ENCODE assay signal across 9 mouse cellular contexts in genomic region chr17:46774131-46774472, GRCm38 (mm10). TPM values are rescaled to one million over a fixed set of nuclear protein-coding genes. Genes with fewer than 3 reads are reported as not detected.
A peak's percentile ranks its signal among the peaks of the same experiment; 100 is the strongest.
DNase-seq lines count a peak whose midpoint lies in the region; ATAC-seq lines count a peak whose summit lies in the region.
"Had no signal": no experiment of that assay in that cellular context is flagged by ENCODE, and none has a peak within 500 bp of the region (broad histone marks: within the 10 kb centered on the region; RNA-seq: fewer than 3 reads in every experiment).

No protein-coding gene starts in this region.

- H3K9me3 ChIP-seq in hindbrain, embryonic 10.5 days: no peaks in the 10 kb centered on the region
- no peaks in the 10 kb centered on the region for H3K9me3 ChIP-seq in hindbrain, embryonic 16.5 days (ENCODE audit: control insufficient read depth, low read length)
- H3K9me3 ChIP-seq in embryonic facial prominence, embryonic 12.5 days: no peaks in the 10 kb centered on the region
- H3K9me3 ChIP-seq in limb, embryonic 10.5 days (replicated peaks): no peaks in the 10 kb centered on the region

- H3K36me3 ChIP-seq in hindbrain, embryonic 10.5 days: peaks cover 53% of the 10 kb centered on the region
- peaks cover 36% of the 10 kb centered on the region for H3K36me3 ChIP-seq in hindbrain, embryonic 16.5 days (ENCODE audit: control insufficient read depth, insufficient read depth, low read length)
- H3K36me3 ChIP-seq in embryonic facial prominence, embryonic 12.5 days: peaks cover 51% of the 10 kb centered on the region
- peaks cover 51% of the 10 kb centered on the region for H3K36me3 ChIP-seq in limb, embryonic 10.5 days

- H3K4me1 ChIP-seq in hindbrain, embryonic 10.5 days (replicated peaks): peaks cover 22% of the 10 kb centered on the region
- peaks cover 16% of the 10 kb centered on the region for H3K4me1 ChIP-seq in hindbrain, embryonic 16.5 days (ENCODE audit: control insufficient read depth, insufficient read depth, low read depth, low read length)
- H3K4me1 ChIP-seq in embryonic facial prominence, embryonic 12.5 days: peaks cover 14% of the 10 kb centered on the region; the same call in 1 of the 2 replicates
- H3K4me1 ChIP-seq in limb, embryonic 10.5 days: peaks cover 27% of the 10 kb centered on the region

- no peak for DNase-seq in hindbrain, embryonic 10.5 days (ENCODE audit: low spot score)
- DNase-seq in limb, embryonic 10.5 days (ENCODE audit: low spot score): no peak
- DNase-seq in neural tube, embryonic 10.5 days (ENCODE audit: extremely low spot score, low spot score): peak; percentile 32
- no peak for DNase-seq in testis, postnatal 10 days (ENCODE audit: low spot score)
- no peak for DNase-seq in spleen, postnatal 14 days (ENCODE audit: low spot score in 2 of 2)
- no peak for DNase-seq in MN1 (ENCODE audit: low spot score)

- H3K4me3 ChIP-seq in hindbrain, embryonic 10.5 days: peak overlapping the region; percentile 75
- no peak overlapping the region for H3K4me3 ChIP-seq in hindbrain, embryonic 16.5 days (ENCODE audit: low read length)
- H3K4me3 ChIP-seq in embryonic facial prominence, embryonic 12.5 days: peak overlapping the region; percentile 68; the same call in 1 of the 2 replicates
- 0 out of 2 replicates have a peak overlapping the region, but pooled peaks have one; percentile 14 for H3K4me3 ChIP-seq in limb, embryonic 10.5 days

- no peak for ATAC-seq in hindbrain, embryonic 16.5 days
- no peak for ATAC-seq in embryonic facial prominence, embryonic 12.5 days (ENCODE audit: insufficient number of reproducible peaks, insufficient read depth, low FRiP score, low TSS enrichment)
- ATAC-seq: Patski had no signal

- no peak overlapping the region for H3K4me2 ChIP-seq in hindbrain, embryonic 16.5 days (ENCODE audit: low read length)
- peak overlapping the region; percentile 74 for H3K4me2 ChIP-seq in embryonic facial prominence, embryonic 12.5 days (replicated peaks)

- 0 out of 2 replicates have a peak overlapping the region, but pooled peaks have one; percentile 90 for H3K27ac ChIP-seq in hindbrain, embryonic 10.5 days
- no peak overlapping the region for H3K27ac ChIP-seq in hindbrain, embryonic 16.5 days (ENCODE audit: low read depth, low read length)
- H3K27ac ChIP-seq in embryonic facial prominence, embryonic 12.5 days: no peak overlapping the region
- no peak overlapping the region for H3K27ac ChIP-seq in limb, embryonic 10.5 days

- WGBS in hindbrain, embryonic 10.5 days: 51% methylated on average over 2 of the region's 2 CpGs
- 28% methylated on average over 2 of the region's 2 CpGs for WGBS in hindbrain, embryonic 16.5 days
- WGBS in embryonic facial prominence, embryonic 12.5 days: 44% methylated on average over 2 of the region's 2 CpGs
- 41% methylated on average over 2 of the region's 2 CpGs for WGBS in limb, embryonic 10.5 days

- no peak overlapping the region for H3K9ac ChIP-seq in hindbrain, embryonic 16.5 days (ENCODE audit: low read depth, low read length)
- 0 out of 2 replicates have a peak overlapping the region, but pooled peaks have one; percentile 30 for H3K9ac ChIP-seq in embryonic facial prominence, embryonic 12.5 days

- H3K27me3 ChIP-seq in hindbrain, embryonic 10.5 days (ENCODE audit: insufficient read depth, poor library complexity, severe bottlenecking): no peaks in the 10 kb centered on the region
- H3K27me3 ChIP-seq in hindbrain, embryonic 16.5 days (replicated peaks; ENCODE audit: control insufficient read depth, insufficient read depth, low read length): no peaks in the 10 kb centered on the region
- no peaks in the 10 kb centered on the region for H3K27me3 ChIP-seq in embryonic facial prominence, embryonic 12.5 days
- H3K27me3 ChIP-seq in limb, embryonic 10.5 days (ENCODE audit: low read depth, poor library complexity, severe bottlenecking): no peaks in the 10 kb centered on the region
- H3K27me3 ChIP-seq: Patski had no signal

RNA-seq across cellular contexts. Expression of gene 2310039H08Rik, which starts 1.7 kb away (rescaled TPM):
- polyA plus RNA-seq in hindbrain, embryonic 10.5 days (2016; fragmentation: Nextera tagmentation; extraction: Ambion mirVana): 57.3 and 59.3 TPM in 2 replicates
- 49.8 and 57.2 TPM in 2 replicates for polyA plus RNA-seq in hindbrain, embryonic 16.5 days (2015; fragmentation: Nextera tagmentation; extraction: Ambion mirVana)
- 54.8 and 59.5 TPM in 2 replicates for polyA plus RNA-seq in embryonic facial prominence, embryonic 12.5 days (2016; fragmentation: Nextera tagmentation; extraction: Ambion mirVana)
- polyA plus RNA-seq in limb, embryonic 10.5 days (2016; fragmentation: Nextera tagmentation; extraction: Ambion mirVana): 34.2 and 35.4 TPM in 2 replicates

RNA-seq across cellular contexts. Expression of gene Rpl7l1, which starts 8.4 kb away (rescaled TPM):
- polyA plus RNA-seq in hindbrain, embryonic 10.5 days (2016; fragmentation: Nextera tagmentation; extraction: Ambion mirVana): 164 and 209 TPM in 2 replicates
- 75.5 and 80.4 TPM in 2 replicates for polyA plus RNA-seq in hindbrain, embryonic 16.5 days (2015; fragmentation: Nextera tagmentation; extraction: Ambion mirVana)
- polyA plus RNA-seq in embryonic facial prominence, embryonic 12.5 days (2016; fragmentation: Nextera tagmentation; extraction: Ambion mirVana): 180 and 184 TPM in 2 replicates
- 224 and 254 TPM in 2 replicates for polyA plus RNA-seq in limb, embryonic 10.5 days (2016; fragmentation: Nextera tagmentation; extraction: Ambion mirVana)

RNA-seq across cellular contexts. Expression of gene Ptcra, which starts 10.6 kb away (rescaled TPM):
- polyA plus RNA-seq in hindbrain, embryonic 10.5 days (2016; fragmentation: Nextera tagmentation; extraction: Ambion mirVana): 0.43 and 0.62 TPM in 2 replicates
- polyA plus RNA-seq in hindbrain, embryonic 16.5 days (2015; fragmentation: Nextera tagmentation; extraction: Ambion mirVana): 0.16 TPM in 1 of 2 replicates, not detected in the other
- polyA plus RNA-seq in embryonic facial prominence, embryonic 12.5 days (2016; fragmentation: Nextera tagmentation; extraction: Ambion mirVana): 0.41 and 0.47 TPM in 2 replicates
- 0.73 and 1.2 TPM in 2 replicates for polyA plus RNA-seq in limb, embryonic 10.5 days (2016; fragmentation: Nextera tagmentation; extraction: Ambion mirVana)

RNA-seq across cellular contexts. Expression of gene Cnpy3, which starts 22.1 kb away (rescaled TPM):
- polyA plus RNA-seq in hindbrain, embryonic 10.5 days (2016; fragmentation: Nextera tagmentation; extraction: Ambion mirVana): 65.8 and 73.6 TPM in 2 replicates
- 71.4 and 78.0 TPM in 2 replicates for polyA plus RNA-seq in hindbrain, embryonic 16.5 days (2015; fragmentation: Nextera tagmentation; extraction: Ambion mirVana)
- 61.2 and 63.1 TPM in 2 replicates for polyA plus RNA-seq in embryonic facial prominence, embryonic 12.5 days (2016; fragmentation: Nextera tagmentation; extraction: Ambion mirVana)
- 63.6 and 67.5 TPM in 2 replicates for polyA plus RNA-seq in limb, embryonic 10.5 days (2016; fragmentation: Nextera tagmentation; extraction: Ambion mirVana)

RNA-seq across cellular contexts. Expression of gene Gnmt, which starts 45.1 kb away (rescaled TPM):
- 0.18 and 0.36 TPM in 2 replicates for polyA plus RNA-seq in hindbrain, embryonic 10.5 days (2016; fragmentation: Nextera tagmentation; extraction: Ambion mirVana)
- polyA plus RNA-seq in hindbrain, embryonic 16.5 days (2015; fragmentation: Nextera tagmentation; extraction: Ambion mirVana): 1.1 and 1.7 TPM in 2 replicates
- polyA plus RNA-seq in embryonic facial prominence, embryonic 12.5 days (2016; fragmentation: Nextera tagmentation; extraction: Ambion mirVana): 0.69 and 0.74 TPM in 2 replicates
- polyA plus RNA-seq in limb, embryonic 10.5 days (2016; fragmentation: Nextera tagmentation; extraction: Ambion mirVana): 0.48 and 0.83 TPM in 2 replicates
